Mouse (Mus musculus): ENCODE data around the gene Mgll.

Gene Mgll

GRCm38 (mm10) chr6:88743601-88744291 is 19.5 kb downstream of the Mgll start:
- peak; percentile 58 for DNase-seq (ENCODE audit: low spot score)

- DNase-seq (ENCODE audit: low spot score): no peak
Observed at GRCm38 (mm10) chr6:88745027-88745426, 20.8 kb downstream of the Mgll start.

GRCm38 (mm10) chr6:88746271-88746670 is 22.1 kb downstream of the Mgll start:
- no peak for DNase-seq (ENCODE audit: low spot score)

- DNase-seq (ENCODE audit: low spot score): no peak
Observed at GRCm38 (mm10) chr6:88747296-88748040, 23.3 kb downstream of the Mgll start.

- DNase-seq (ENCODE audit: low spot score): no peak
Observed at GRCm38 (mm10) chr6:88750884-88751283, 26.7 kb downstream of the Mgll start.

- peak; percentile 68 for DNase-seq (ENCODE audit: low spot score)
Observed at GRCm38 (mm10) chr6:88752711-88753219, 28.6 kb downstream of the Mgll start.

- DNase-seq (ENCODE audit: low spot score): peak; percentile 25
Observed at GRCm38 (mm10) chr6:88753578-88753977, 29.4 kb downstream of the Mgll start.

- no peak for DNase-seq (ENCODE audit: low spot score)
Observed at GRCm38 (mm10) chr6:88756992-88757391, 32.8 kb downstream of the Mgll start.

GRCm38 (mm10) chr6:88758074-88758473 is 33.9 kb downstream of the Mgll start:
- DNase-seq (ENCODE audit: low spot score): no peak

- DNase-seq (ENCODE audit: low spot score): no peak
Observed at GRCm38 (mm10) chr6:88758568-88759522, 34.6 kb downstream of the Mgll start.

- DNase-seq (ENCODE audit: low spot score): no peak
Observed at GRCm38 (mm10) chr6:88759793-88760453, 35.7 kb downstream of the Mgll start.

GRCm38 (mm10) chr6:88760935-88761635 is 36.9 kb downstream of the Mgll start:
- peak; percentile 57 for DNase-seq (ENCODE audit: low spot score)

- DNase-seq (ENCODE audit: low spot score): no peak
Observed at GRCm38 (mm10) chr6:88761684-88762439, 37.6 kb downstream of the Mgll start.

GRCm38 (mm10) chr6:88762440-88763196 is 38.4 kb downstream of the Mgll start:
- no peak for DNase-seq (ENCODE audit: low spot score)

GRCm38 (mm10) chr6:88763518-88764077 is 39.4 kb downstream of the Mgll start:
- no peak for DNase-seq (ENCODE audit: low spot score)

GRCm38 (mm10) chr6:88764281-88764680 is 40.1 kb downstream of the Mgll start:
- no peak for DNase-seq (ENCODE audit: low spot score)

- no peak for DNase-seq (ENCODE audit: low spot score)
Observed at GRCm38 (mm10) chr6:88767740-88768139, 43.5 kb downstream of the Mgll start.

- no peak for DNase-seq (ENCODE audit: low spot score)
Observed at GRCm38 (mm10) chr6:88769723-88770122, 45.5 kb downstream of the Mgll start.

- DNase-seq (ENCODE audit: low spot score): no peak
Observed at GRCm38 (mm10) chr6:88770300-88770904, 46.2 kb downstream of the Mgll start.

Measured in retina, embryonic 14.5 days (tissue).